Mouse (Mus musculus) embryo, embryonic 10 days (tissue): Measurements from ENCODE around the gene Psd4.

Experiments
- DNase-seq: peaks from one replicate; pipeline ENCODE4 v3.0.0-alpha.2; 2015; ENCODE audit warnings: low spot score

Gene Psd4

GRCm38 (mm10) chr2:24386158-24386963 lies 19.0 kb downstream of the Psd4 start:
- no peak for DNase-seq

GRCm38 (mm10) chr2:24386964-24387320 lies 19.6 kb downstream of the Psd4 start:
- DNase-seq, result no peak

- no peak for DNase-seq
Measured at GRCm38 (mm10) chr2:24387361-24388283, 20.2 kb downstream of the Psd4 start.

- DNase-seq, result no peak
Measured at GRCm38 (mm10) chr2:24393251-24393650, 25.9 kb downstream of the Psd4 start.

GRCm38 (mm10) chr2:24397115-24397514 lies 29.7 kb downstream of the Psd4 start:
- DNase-seq, result no peak

GRCm38 (mm10) chr2:24400711-24401110 lies 33.3 kb downstream of the Psd4 start:
- DNase-seq, result no peak

- peak; percentile 91 for DNase-seq
Measured at GRCm38 (mm10) chr2:24405345-24406012, 38.1 kb downstream of the Psd4 start.

GRCm38 (mm10) chr2:24407701-24408485 lies 40.5 kb downstream of the Psd4 start:
- DNase-seq, result no peak

GRCm38 (mm10) chr2:24409166-24409565 lies 41.8 kb downstream of the Psd4 start:
- peak; percentile 86 for DNase-seq

- DNase-seq, result no peak
Measured at GRCm38 (mm10) chr2:24413172-24413571, 45.8 kb downstream of the Psd4 start.

- no peak for DNase-seq
Measured at GRCm38 (mm10) chr2:24413677-24414076, 46.3 kb downstream of the Psd4 start.

GRCm38 (mm10) chr2:24416668-24417067 lies 49.3 kb downstream of the Psd4 start:
- DNase-seq, result no peak

- DNase-seq, result no peak
Measured at GRCm38 (mm10) chr2:24417106-24417505, 49.7 kb downstream of the Psd4 start.

- DNase-seq, result no peak
Measured at GRCm38 (mm10) chr2:24417564-24417963, 50.2 kb downstream of the Psd4 start.

GRCm38 (mm10) chr2:24421211-24421863 lies 54.0 kb downstream of the Psd4 start:
- DNase-seq, result no peak

GRCm38 (mm10) chr2:24422815-24423214 lies 55.4 kb downstream of the Psd4 start:
- no peak for DNase-seq

- no peak for DNase-seq
Measured at GRCm38 (mm10) chr2:24425630-24426029, 58.2 kb downstream of the Psd4 start.

GRCm38 (mm10) chr2:24427866-24428675 lies 60.7 kb downstream of the Psd4 start:
- peak; percentile 26 for DNase-seq

- no peak for DNase-seq
Measured at GRCm38 (mm10) chr2:24429806-24430205, 62.4 kb downstream of the Psd4 start.

GRCm38 (mm10) chr2:24434670-24435069 lies 67.3 kb downstream of the Psd4 start:
- DNase-seq, result no peak
